Mouse (Mus musculus) cortical plate, adult 2 months (tissue): Measurements from ENCODE around the gene Ghr. TPM values are rescaled to one million over a fixed set of nuclear protein-coding genes. Genes with fewer than 3 reads are reported as not detected.
A peak's percentile ranks its signal among the peaks of the same experiment; 100 is the strongest.

Experiments used
- H3K27ac ChIP-seq: fragments of 200-500 bp; 2 replicates; pipeline ENCODE4 v1.5.1; 2012; ENCODE audit warnings: low read length, control low read depth, inconsistent platforms; ENCODE audit not compliant: insufficient read depth
- H3K4me1 ChIP-seq: fragments of 200-500 bp; 2 replicates; pipeline ENCODE4 v1.6.1; 2011; ENCODE audit warnings: low read length; ENCODE audit not compliant: control insufficient read depth, insufficient read depth
- H3K4me3 ChIP-seq: fragments of 200-500 bp; 2 replicates; pipeline ENCODE4 v1.5.1; 2011; ENCODE audit warnings: mild to moderate bottlenecking, low read length, control low read depth; ENCODE audit not compliant: insufficient read depth
- CTCF ChIP-seq: fragments of 200-500 bp; IDR thresholded peaks from 2 replicates; pipeline ENCODE4 v1.5.1; 2011; ENCODE audit warnings: mild to moderate bottlenecking, control low read depth, low read length; ENCODE audit not compliant: insufficient read depth; ENCODE audit errors: extremely low read depth
- POLR2A ChIP-seq: fragments of 200-500 bp; IDR thresholded peaks from 2 replicates; pipeline ENCODE4 v1.6.1; 2011; ENCODE audit warnings: mild to moderate bottlenecking, low read length, control low read depth; ENCODE audit not compliant: insufficient read depth; ENCODE audit errors: extremely low read depth
- polyA plus RNA-seq: library from polyadenylated mRNA; depleted of rRNA; stranded (reverse); fragments of >200 nt; gene quantifications from 2 replicates; pipeline ENCODE4 v1.2.3, GENCODE M21; 2012

Gene Ghr
- polyA plus RNA-seq, 1 experiment: 8.4 TPM

DNA sequence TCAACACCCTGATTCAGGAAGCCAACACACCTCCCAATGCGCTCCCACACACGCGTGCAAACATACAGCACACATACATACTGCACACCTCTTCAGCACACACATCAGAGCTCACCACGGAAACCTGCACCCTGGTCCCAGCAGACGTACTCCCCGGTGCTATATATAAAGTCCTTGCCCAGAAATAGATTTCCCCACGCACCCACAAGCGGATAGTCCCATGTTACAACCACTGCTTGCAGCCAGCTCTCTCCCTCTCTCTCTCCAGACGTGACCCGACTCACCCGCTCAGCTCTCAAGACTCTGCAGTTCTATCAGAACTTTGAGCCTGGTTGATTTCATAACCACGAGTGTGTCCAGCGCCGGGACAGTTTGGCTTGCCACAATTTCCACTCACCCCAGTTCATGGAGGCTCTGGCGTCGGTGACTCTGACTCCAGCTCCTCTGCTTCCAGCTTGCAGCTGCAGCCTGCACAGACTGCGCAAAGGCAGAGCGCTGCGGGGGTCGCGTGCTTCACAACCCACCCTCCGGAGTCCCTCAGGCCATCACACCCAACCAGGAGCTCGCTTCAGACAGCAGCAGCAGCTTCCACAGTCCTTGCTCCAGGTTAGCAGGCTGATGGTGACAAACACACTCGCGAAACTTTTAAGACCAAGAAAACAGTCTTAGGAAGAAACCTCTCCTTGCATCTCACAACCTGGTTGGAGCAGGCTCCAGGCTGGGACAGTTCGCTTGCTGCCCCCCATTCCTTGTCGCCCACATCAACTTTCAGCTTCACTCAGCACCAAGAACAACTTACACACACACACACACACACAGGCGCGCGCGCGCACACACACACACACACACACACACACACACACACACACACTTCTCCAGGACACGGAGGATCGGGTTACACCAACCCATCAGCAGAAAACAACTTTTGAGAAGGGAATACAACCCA is 1.2 kb downstream of the Ghr start:
- H3K4me1 ChIP-seq: no peaks in the 10 kb centered on the region; the same call in 1 of the 2 replicates
- H3K27ac ChIP-seq: no peak overlapping the region
- TF ChIP-seq CTCF (no peak), POLR2A (no peak)
- H3K4me3 ChIP-seq: peak overlapping the region; percentile 58

DNA sequence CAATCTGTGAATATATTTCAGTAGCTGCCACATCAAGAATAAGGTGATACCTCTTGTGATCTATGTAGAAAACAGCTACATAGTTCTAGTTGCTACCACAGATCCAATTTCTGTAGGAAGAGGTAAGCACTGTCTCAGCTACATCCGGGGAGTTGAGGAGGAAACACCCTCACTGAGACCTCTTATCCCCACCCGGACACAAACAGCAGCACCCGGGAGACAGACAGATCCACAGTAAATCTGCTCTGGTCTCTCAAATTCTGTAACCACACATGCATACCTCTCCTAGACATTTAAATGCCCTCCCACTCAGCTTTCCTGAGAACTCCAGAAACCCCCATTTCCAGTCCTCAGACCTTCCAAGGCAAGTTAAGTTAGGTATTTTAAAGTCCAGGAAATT is 2.0 kb downstream of the Ghr start:
- Histone ChIP-seq H3K4me1 (no peaks in the 10 kb centered on the region; the same call in 1 of the 2 replicates), H3K27ac (no peak overlapping the region), H3K4me3 (peak overlapping the region; percentile 58)
- TF ChIP-seq CTCF (no peak), POLR2A (no peak)

DNA sequence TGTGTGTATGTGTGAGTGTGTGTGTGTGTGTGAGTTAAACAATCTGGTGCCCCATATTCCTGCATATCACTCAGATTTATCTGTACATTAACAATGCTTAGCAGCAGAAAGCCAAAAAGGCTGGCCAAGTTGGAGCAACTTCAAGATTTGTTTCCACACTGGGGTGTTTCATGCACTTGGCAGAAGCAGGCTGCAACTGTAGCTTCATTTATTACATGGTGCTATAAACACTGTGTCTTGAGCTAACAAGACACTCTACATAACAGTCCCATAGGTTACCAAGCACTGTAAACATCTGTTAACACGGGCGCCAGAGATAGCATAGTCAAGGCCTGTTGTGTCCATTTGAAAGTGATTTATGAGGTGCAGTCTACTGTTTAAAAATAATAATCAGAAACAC is 3.1 kb downstream of the Ghr start:
- Histone ChIP-seq H3K4me3 (no peak overlapping the region), H3K4me1 (no peaks in the 10 kb centered on the region; the same call in 1 of the 2 replicates), H3K27ac (no peak overlapping the region)
- TF ChIP-seq CTCF (no peak), POLR2A (no peak)

DNA sequence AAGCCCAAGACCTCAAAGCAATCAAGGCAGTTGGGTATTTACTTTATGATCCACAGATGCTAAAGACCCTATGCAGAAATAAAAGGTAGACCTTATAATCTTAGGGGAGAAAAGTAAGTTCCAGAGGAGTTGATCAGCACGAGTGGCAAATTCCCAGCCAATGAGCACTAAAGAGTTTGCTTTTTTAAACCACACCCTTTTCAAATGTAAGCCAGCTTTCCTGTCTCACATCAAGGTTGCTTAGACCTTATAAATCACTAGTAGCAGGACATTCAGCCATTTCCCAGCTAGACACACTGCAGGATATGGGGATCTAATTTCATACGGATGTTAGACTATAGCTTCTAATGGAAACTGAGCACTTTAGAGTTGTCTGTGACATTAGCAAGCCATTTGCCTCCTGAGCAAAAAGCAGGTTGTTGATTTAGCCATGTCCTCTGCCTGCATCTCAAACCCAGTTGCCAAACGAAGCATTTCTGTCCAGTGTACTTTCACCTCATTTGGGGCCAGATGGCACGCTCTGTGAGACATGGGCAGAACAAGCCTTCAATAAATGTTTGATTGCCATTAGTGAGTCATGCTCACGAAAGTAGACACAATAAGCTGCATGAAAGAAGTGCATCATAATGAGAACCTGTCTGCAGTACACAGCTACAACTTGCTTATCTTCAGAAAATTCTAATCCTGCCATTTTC is 4.9 kb downstream of the Ghr start:
- TF ChIP-seq POLR2A (no peak), CTCF (no peak)
- Histone ChIP-seq H3K4me1 (no peaks in the 10 kb centered on the region; the same call in 1 of the 2 replicates), H3K4me3 (no peak overlapping the region), H3K27ac (no peak overlapping the region)

DNA sequence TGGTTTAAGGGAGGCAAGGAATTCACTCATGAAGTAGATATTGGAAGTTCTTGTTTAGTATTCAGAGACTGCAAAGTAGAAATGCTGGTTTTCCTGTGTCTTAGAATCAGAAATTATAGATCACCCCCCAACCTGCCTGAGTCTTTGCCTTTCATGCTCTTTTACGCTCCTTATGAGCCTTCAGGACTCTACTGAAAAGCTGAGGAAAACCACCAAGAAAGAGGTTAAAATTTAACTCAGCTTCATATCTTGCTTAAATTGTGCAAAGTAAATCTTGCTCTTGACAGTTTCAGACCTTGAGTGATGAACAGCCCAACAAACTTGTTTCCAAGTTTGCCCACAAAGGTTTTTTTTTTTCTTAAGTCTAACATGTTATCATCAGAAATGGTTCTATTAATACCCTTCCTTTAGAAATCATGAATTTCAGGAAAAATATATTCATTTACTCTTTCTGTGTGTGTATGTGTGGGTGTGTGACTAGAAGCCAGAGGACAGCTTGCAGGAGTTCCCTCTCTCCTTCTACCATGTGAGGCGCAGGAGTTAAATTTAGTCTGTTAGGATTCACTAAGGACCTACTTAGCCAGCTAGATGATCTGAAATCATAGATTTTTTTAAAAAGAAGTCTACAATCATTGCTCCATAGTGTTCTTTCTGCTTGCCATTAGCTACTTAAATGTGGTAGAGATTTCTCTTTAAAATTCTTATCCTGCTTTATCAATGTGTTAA is 14.0 kb downstream of the Ghr start:
- no peak overlapping the region for H3K4me3 ChIP-seq
- TF ChIP-seq POLR2A: no peak
- TF ChIP-seq CTCF: no peak
- no peak overlapping the region for H3K27ac ChIP-seq
- H3K4me1 ChIP-seq: no peaks in the 10 kb centered on the region

DNA sequence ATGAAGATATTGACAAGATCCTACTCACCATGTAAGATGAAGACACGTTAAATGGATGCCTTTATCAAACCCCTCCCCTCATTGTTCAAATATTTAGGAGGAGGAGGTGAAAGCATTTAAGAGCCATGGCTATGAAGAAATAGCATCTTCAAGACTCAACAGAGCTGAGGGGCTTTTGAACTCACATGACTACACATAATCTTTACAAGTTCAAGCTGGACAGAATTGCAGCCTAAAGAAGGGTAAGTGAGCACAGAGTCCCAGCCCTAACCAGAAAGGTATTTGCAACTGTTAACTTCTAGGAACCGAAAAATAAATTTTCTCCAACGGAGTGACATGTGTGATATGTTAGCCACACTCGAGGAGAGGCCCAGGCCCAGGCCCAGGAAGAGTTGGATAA is 18.7 kb downstream of the Ghr start:
- Histone ChIP-seq H3K27ac (no peak overlapping the region), H3K4me3 (no peak overlapping the region), H3K4me1 (no peaks in the 10 kb centered on the region)
- TF ChIP-seq CTCF: no peak
- TF ChIP-seq POLR2A: no peak

DNA sequence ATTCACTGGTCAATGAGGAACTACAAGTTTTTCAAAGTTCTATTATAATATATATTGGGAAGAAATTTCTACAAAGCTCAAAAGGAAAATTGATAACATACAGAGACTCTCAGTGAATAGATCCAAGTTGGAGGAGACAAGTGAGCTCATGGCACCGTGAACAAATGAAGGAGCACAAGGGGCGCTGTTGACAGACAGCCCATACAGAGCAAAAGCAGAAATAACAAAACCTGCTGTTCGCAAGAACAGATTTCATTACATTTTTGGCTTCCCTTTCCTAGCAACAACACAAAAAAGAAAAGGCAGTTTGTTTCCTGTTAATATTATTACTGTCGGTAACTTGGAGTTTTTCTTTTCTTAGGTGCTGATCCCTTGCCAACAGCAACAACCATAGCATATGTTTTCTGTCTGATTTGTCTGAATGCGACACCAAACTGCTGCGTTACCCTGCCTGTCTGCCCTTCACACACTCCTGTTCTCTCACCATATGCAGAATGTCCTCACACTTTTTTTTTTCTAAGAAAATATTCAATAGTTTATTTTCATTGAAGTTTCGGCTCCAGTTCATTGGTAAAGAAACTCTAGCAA is 19.3 kb downstream of the Ghr start:
- TF ChIP-seq POLR2A (no peak), CTCF (no peak)
- H3K4me3 ChIP-seq: no peak overlapping the region
- no peak overlapping the region for H3K27ac ChIP-seq
- no peaks in the 10 kb centered on the region for H3K4me1 ChIP-seq

DNA sequence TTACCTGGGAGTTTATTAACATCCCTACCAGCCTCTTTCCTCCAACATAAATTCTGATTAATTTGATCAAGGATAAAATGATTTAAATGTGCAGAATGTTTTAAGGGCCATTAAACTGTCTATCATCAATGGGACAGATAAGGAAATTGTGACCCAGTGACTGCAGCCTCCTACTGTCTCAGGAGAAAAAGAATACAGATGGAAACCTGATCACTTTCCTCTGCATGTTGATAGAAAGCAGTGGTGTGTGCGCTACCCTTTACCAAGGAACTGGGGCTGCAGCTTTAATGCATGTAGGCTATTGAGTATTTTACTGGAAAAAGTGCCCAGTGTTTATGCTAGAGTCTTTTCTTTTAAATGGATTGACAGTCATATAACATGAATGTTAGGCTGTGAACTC is 19.8 kb downstream of the Ghr start:
- TF ChIP-seq POLR2A: no peak
- TF ChIP-seq CTCF: no peak
- H3K27ac ChIP-seq: no peak overlapping the region
- H3K4me1 ChIP-seq: no peaks in the 10 kb centered on the region
- H3K4me3 ChIP-seq: no peak overlapping the region

DNA sequence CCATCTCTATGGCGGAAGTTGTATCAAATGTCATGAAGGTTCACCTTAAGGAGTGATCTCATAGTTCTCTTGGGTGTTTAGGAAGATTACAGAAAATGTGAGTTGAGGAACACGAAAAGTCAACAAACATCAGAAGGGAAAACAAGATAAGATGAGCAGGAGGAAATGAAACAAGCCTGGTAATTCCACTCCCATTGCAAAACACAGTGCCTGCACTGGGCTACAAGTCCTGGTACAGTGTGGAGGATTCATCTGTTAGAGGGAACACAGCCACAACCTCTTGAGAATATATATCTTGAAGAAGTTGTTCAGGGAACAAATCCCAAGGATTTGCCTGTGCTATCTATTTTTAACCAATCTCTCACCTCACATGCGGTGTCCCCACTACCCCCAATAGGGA is 24.8 kb downstream of the Ghr start:
- Histone ChIP-seq H3K4me3 (no peak overlapping the region), H3K27ac (no peak overlapping the region), H3K4me1 (no peaks in the 10 kb centered on the region)
- TF ChIP-seq CTCF (no peak), POLR2A (no peak)
